Mouse (Mus musculus) left cerebral cortex, adult 8-10 months (tissue): ENCODE measurements around the gene Gm20388. TPM values are rescaled to one million over a fixed set of nuclear protein-coding genes. Genes with fewer than 3 reads are reported as not detected.
"Not testable (repeated sequence)": the region's sequence is repeated elsewhere in the genome, so short reads cannot be mapped to it uniquely, and the experiment has no call there.

Source experiments
- DNase-seq, 2 experiments: peaks; one replicate each; pipeline ENCODE4 v3.0.0; 2022; ENCODE audit warnings: low spot score in 2 of 2
- total RNA-seq, 4 experiments: library from RNA; stranded (reverse); gene quantifications; 2 replicates each; pipeline ENCODE4 v1.2.4; 2022

Gene Gm20388
- total RNA-seq, 4 experiments from 2014 or later, result 10.4 to 20.8 (median 16.4) TPM

DNA sequence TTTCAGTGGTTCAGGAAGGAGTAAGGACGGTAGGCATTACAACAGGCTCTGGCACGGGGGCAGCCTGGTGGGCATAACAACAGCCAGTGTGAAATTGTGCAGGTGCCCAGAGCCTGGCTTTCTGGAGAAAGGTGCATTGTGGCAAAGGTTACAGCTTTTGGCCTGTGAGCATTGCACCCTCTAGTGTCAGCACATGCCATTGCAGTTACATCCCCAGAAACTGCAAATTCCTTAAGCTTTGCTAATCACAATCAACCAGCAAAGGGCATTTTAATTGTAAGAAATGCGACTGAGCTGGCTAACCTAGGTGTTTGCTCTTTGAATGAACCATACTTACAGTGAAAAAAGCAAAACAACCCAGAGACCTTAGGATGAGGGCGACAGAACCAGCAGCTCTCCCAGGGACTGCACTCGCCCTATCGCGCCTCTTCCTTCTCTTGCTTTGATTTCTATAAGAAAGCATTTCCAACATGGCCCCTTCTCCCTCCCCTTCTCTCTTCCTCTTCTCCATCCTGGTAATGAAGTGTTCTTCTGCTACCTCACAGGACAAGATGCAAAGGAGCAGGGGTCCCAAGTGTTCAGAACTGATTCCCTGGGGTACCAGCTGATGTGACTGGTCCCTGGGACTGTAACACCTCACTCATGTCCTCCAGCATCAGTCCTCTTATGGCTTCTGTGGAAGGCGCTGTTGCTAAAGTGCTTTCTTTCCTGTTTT, 3717.8 kb downstream of the Gm20388 start:
- DNase-seq, result no peak

- DNase-seq, result peak in 1 of 2 experiments; percentile 59
Observed at GRCm38 (mm10) chr8:123628968-123629755, 3718.5 kb downstream of the Gm20388 start.

DNA sequence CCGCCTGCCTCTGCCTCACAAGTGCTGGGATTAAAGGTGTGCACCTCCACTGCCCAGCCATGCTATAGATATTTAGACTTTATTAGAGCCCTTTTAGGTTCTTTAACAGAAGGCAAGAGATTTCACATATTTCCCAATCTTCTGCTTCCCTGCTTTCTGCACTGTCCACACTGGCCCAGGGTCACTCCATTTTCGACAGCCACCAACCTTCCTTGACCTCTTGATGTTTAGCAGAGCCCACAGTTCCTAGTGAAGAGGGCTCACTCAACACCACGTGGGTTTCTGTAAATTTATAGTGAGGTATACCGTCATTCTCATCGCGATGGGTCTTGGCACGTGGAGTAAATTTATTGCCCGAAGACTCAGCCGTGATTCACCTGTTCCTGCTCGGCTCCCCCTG, 3719.4 kb downstream of the Gm20388 start:
- no peak for DNase-seq

- no peak for DNase-seq
Observed at GRCm38 (mm10) chr8:123630841-123631251, 3720.2 kb downstream of the Gm20388 start.

- DNase-seq, result not testable (repeated sequence)
Observed at GRCm38 (mm10) chr8:123631746-123632145, 3721.1 kb downstream of the Gm20388 start.

DNA sequence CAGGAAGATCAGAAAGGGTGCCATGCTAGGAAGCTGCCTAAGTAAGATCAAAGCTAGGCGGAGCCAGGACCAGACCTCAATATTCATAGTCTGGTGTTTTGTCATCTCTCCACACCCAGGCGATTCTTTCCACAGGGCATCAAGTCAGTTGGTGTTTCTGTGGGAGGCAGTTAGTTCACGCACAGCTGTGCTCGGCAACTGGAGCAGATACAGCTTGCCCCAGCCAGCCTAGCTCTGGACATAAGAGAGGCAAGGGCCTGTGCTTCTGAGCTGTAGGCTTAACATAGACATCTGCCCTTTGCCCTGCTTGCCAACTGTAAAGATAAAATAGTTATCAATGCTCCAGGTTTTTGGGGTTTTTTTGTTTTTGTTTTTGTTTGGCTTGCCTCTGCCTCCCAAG, 3721.6 kb downstream of the Gm20388 start:
- DNase-seq, result peak in 1 of 2 experiments; percentile 4

- peak in 1 of 2 experiments; percentile 6 for DNase-seq
Observed at GRCm38 (mm10) chr8:123633801-123634200, 3723.2 kb downstream of the Gm20388 start.

DNA sequence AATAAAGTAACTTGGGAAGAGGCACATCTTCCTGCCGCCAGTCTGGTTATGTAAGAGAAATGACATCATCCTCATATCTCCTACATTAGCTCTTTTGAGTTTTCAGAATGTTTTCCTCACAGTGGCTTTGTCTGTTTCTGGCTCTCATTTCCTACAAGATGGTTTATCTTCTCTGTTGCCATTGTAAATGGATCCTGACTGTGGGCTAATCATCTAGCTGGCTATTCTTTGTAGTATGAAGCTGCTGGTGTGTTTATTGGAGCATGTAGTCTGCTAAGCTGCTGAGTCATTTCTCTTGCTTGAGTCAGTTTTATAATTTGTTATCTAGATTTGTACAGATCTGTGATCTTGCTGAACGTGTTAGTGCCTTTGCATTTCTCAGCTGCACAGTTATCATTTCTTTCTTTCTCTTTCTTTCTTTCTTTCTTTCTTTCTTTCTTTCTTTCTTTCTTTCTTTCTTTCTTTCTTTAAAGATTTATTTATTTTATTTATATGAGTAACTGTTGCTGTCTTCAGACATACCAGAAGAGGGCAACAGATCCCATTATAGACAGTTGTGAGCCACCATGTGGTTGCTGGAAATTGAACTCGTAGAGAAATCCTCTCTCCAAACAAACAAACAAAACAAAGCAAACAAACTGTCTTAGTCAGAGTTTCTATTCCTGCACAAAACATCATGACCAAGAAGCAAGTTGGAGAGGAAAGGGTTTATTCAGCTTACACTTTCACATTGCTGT, 3723.9 kb downstream of the Gm20388 start:
- DNase-seq, result peak in 1 of 2 experiments; percentile 11

- no peak for DNase-seq
Observed at GRCm38 (mm10) chr8:123635671-123636070, 3725.0 kb downstream of the Gm20388 start.

GRCm38 (mm10) chr8:123643330-123644051, 3732.8 kb downstream of the Gm20388 start:
- DNase-seq, result peak in 1 of 2 experiments; percentile 43

DNA sequence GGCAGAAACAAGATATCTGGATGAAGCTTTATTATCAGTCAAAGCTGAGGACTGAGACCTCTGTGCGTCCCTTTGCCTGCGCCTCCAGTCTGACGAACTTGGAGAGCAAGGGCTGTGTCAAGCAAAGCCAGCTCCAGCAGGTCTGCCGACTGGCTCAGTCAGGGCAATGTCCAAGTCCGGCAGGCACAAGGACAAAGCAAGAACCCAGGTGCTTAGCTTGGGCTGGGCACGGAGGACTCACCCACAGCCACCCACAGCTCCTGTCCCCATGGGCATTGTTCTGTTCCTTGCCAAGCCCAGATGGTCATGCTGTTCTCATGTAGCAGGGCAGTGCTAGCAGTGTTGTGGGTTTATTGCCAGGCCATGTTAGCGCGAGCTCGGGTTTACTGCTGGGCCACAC, 3734.6 kb downstream of the Gm20388 start:
- DNase-seq, result no peak

- DNase-seq, result no peak
Observed at GRCm38 (mm10) chr8:123648245-123649170, 3737.9 kb downstream of the Gm20388 start.

- no peak for DNase-seq
Observed at GRCm38 (mm10) chr8:123649483-123649882, 3738.8 kb downstream of the Gm20388 start.

- DNase-seq, result no peak
Observed at GRCm38 (mm10) chr8:123651390-123652098, 3740.9 kb downstream of the Gm20388 start.

GRCm38 (mm10) chr8:123652641-123653040, 3742.0 kb downstream of the Gm20388 start:
- DNase-seq, result no peak

GRCm38 (mm10) chr8:123653308-123653993, 3742.8 kb downstream of the Gm20388 start, which contains the start of gene Rhou:
TSS of gene Rhou (plus strand) at chr8:123653929.
- DNase-seq, result peak; percentile 87 to 91

- DNase-seq, result peak in 1 of 2 experiments; percentile 34
Observed at GRCm38 (mm10) chr8:123653994-123654569, 3743.4 kb downstream of the Gm20388 start.

GRCm38 (mm10) chr8:123654763-123655162, 3744.1 kb downstream of the Gm20388 start:
- DNase-seq, result no peak
